Mouse (Mus musculus) right cerebral cortex, postnatal 10 days (tissue): Measurements from ENCODE around the gene Cfap73.

ENCODE experiments used
- DNase-seq, 2 experiments: peaks; one replicate each; pipeline ENCODE4 v3.0.0; 2021; ENCODE audit warnings: low spot score in 2 of 2

The Cfap73 gene

DNA sequence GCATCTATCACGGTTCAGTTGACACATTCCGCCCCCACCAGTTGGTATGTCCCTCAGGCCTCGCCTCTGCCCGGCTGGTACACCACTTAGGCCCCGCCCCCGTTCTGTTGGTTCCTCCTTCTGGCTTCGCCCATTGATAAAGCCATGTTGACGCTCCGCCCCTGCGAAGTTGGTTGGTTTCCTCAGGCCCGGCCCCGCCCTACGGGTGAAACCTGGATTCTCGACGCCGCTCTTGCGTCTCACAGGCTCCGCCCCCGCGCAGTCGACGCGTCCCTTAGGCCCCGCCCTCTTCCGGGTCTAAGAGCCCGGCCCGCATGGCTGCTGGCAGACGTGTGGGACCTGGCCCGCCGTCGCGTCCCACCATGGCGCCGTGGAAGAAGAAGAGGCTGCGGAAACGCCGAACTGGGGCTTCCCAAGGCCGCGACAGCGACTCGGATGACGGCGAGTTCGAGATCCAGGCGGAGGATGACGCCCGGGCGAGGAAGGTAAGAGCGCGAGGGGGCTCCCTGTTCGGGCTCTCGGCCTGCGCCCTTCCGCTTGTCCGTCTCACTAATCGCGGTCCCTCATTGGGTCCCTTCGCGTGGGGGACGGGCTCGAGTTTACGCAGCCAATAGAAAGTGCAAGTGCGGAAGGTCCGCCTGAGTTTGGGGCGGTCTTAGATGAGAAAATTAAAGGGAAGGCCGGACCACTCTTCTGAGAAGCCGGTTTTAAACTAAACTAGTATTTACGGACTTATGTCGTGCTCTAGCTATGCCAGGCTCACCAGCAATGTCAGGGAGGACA is 21.0 kb downstream of the Cfap73 start:
- peak; percentile 100 for DNase-seq

DNA sequence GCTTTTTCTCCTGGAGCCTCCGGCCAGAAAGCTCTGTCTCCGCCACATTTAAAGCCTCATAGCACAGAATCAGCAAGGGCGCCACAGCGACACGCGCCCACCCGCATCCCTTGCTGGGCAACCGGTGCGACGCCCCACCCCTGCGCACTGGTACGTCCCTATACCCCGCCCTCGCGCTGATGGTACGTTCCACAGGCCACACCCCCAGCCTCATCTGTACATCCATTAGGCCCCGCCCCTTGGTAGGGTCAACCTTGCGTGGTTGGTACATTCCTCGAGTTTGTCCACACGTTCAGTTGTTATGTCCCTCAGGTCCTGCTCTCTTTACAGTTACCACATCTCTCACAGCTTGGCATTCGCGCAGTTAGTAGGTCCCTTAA is 21.6 kb downstream of the Cfap73 start, which contains the start of the genes Rita1 and Ddx54:
TSS of gene Rita1 (minus strand) at position 148 of the 380 bp plus-strand sequence.
TSS of gene Ddx54 (plus strand) at position 298 of the 380 bp plus-strand sequence.
- peak; percentile 98 to 99 for DNase-seq

DNA sequence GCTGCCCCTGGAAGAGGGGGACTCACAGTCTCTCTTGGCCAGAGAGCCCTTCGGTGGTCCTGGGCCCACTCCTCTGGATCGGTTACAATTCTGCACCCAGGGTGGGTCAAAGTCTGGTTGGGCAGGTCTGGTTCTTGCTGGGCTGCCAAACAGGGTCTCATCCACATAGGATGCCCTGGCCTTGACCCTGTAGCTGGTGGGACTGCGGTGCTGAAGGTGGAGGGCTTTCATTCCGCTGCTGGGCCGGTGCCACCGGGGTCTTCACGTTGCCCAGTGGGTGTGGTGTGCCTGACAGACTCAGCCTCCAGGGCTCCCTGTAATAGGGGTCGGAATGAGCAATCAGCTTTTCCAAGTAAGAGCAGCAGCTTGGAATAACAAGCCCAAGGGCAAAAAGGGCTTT is 22.6 kb downstream of the Cfap73 start:
- peak in 1 of 2 experiments; percentile 62 for DNase-seq

DNA sequence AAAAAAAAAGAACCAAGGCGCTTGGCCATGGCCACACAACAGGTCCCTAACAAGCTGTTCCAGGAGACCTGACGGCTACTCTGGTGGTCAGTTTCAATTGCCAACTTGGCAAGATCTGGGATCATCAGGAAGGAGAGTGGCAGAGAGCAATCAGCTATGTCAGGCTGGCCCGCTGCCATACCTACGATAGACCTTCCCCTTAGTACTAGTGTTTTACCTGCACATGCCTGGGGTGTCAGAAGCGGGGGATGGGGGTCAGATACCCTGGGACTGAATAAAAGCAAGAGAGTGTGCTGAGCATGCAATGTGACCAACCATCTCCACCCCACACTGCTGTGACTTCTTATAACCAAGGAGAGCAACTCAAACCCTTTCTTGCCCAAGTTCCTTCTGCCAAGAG is 23.1 kb downstream of the Cfap73 start:
- peak in 1 of 2 experiments; percentile 65 for DNase-seq

DNA sequence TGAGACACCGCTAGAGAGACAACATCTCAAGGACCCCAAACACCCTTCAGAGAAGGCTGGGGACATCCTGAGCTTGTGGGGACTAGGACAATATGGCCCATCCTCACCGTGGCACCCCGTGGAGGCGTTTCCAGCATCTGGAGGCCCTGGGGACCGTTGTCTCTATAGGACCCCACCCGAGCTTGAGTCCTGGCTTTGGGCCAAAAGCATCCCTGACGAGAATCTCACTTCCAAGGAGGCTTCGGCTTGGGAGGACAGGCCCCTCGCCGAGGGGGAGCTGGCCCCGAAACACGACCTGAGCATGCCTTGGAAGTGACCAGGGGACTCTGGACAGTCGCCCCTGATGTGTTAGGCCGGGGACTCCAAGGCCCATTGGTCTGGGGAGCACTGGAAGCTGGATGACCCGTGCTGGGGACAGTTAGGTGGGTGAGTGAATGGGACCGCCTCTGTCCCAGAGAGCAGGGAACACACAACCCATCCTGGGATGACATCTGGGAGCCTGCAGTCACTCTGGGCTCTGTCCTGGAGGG is 24.7 kb downstream of the Cfap73 start:
- peak in 1 of 2 experiments; percentile 58 for DNase-seq

DNA sequence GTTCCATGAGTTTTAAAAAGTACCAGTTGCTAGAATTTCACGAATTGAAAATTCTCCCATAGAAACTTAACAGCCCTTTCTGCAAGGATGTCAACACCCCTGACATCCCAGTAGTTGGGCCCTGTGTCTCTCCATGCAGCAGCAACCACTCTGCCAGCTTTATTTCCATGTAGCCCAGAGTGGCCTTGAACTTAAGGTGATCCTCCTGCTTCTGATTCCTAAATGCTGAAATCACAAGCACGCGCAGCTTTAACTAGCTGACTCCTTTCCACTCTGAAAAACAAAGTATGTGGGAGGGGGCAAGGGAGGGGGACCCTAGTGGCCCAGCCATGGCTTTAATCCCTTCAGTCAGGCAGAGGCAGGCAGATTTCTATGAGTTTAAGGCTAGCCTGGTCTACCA is 26.7 kb downstream of the Cfap73 start:
- no peak for DNase-seq

DNA sequence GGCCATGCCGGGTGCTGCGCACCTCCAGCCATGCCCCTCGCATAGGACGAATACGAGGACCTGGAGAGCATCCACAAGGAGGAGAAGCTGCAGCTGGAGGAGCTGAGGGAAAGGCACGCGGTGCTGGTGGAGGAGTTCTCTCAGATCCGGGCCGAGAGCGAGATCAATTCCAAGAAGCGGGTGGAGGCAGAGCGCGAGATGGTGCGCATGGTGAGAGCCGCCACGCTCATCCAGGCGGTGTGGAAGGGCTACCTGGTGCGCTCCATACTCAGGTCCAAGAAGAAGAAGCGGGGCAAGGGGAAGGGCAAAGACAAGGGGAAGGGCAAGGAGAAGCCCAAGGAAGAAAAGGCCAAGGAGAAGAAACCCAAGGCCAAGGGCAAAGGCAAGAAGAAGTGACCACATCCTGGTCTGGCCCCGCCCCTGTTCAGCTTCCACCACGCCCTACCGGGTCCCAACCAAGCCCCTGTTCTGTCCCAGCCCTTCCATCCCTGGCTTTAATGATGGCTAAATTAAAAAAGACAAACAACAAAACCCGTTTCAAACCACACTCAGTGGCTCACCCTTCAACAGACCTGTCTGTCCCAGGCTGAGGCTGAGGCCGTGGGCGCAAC is 27.3 kb downstream of the Cfap73 start:
- DNase-seq: no peak

DNA sequence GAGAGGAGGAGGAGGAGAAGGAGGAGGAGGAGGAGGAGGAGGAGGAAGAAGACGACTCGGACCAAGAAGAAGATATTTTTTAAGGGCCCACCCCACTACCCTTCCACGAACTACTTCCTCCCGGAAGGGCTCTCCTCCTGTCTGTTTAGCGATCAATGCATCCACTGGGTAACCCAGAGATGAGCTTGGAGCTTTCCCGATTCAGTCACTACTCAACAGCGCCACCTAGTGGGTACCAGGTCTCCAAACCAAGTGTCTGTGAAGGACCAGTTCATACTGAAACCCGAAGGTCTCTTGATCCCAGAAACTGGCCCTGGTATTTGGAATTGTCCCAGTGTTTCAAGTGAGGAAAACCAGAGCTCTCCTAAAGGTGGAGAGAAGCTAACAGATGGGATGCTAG is 28.3 kb downstream of the Cfap73 start:
- DNase-seq: peak; percentile 92 to 96

DNA sequence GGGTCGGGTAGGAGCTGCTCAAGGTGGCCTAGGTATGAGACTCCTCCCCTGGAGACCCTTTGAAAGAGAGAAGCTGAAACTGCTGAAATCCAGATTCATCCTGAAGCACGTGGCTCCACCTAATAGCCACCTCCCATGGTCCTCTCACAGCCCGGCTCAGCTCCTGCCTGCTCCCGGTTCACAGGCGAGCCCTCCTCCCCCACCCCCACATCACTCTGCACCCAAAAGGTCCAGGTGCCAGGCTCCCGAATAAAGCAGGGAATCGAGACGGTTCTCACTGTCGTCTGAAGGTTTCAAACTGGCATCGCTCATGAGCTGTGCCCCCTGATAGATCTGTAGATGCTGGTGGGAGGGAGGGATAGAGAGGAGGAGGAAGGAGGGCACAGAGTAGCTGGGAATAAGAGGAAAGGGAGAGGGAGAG is 28.8 kb downstream of the Cfap73 start:
- no peak for DNase-seq

DNA sequence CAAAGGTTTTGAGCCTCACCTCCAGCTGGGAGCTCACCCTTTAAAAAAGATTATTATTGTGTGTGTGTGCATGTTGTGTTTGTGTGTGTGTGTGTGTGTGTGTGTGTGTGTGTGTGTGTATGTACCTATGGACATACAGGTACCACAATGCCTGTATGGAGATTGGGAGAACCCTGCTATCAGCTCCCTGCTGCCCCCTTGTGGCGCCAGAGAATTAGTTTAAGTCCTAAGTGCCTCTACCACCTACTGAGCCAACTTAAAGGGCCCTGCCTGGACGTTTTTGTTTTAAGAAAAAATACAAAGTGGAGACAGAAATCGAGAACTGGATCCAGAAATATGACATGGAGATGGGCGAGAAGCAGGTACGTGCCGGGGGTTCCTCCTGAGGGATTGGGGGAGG is 29.2 kb downstream of the Cfap73 start:
- DNase-seq: peak; percentile 88 to 92

DNA sequence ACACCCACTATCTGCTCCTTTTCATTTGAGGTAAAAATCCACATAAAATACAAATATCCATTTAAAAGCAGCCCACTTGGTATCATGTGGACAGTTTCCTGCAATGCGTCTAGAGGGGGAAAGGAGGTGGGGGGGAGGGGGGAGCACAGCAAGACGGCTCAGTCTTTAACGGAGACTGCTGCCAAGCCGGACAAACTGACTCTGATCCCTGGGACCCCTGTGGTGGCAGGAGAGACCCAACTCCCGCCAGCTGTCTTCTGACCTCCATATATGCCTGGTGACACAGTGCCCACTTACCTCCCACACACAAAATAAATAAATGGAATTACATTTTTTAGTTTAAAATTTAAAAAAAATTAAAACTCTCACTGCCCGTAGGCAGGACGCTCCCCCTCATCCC is 30.5 kb downstream of the Cfap73 start:
- DNase-seq: no peak

DNA sequence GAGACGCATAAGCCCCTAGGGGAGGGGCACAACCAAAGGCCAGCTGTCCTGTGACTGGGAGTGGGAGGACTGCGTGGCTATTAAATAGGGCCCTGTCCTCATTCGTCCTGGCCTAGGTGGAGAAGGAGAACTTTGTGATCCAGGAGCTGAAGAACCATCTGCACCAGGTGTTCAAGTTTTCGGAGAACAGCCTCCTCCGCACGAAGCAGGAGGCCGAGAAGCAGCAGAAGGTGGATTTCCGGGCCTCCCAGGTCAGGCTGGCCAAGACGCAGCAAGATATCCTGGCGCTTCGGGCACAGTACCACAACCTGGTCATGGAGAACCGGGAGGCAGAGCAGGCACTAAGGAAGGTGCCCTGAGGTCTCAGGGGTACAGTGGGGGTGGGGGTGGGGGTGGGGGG is 31.8 kb downstream of the Cfap73 start:
- no peak for DNase-seq

DNA sequence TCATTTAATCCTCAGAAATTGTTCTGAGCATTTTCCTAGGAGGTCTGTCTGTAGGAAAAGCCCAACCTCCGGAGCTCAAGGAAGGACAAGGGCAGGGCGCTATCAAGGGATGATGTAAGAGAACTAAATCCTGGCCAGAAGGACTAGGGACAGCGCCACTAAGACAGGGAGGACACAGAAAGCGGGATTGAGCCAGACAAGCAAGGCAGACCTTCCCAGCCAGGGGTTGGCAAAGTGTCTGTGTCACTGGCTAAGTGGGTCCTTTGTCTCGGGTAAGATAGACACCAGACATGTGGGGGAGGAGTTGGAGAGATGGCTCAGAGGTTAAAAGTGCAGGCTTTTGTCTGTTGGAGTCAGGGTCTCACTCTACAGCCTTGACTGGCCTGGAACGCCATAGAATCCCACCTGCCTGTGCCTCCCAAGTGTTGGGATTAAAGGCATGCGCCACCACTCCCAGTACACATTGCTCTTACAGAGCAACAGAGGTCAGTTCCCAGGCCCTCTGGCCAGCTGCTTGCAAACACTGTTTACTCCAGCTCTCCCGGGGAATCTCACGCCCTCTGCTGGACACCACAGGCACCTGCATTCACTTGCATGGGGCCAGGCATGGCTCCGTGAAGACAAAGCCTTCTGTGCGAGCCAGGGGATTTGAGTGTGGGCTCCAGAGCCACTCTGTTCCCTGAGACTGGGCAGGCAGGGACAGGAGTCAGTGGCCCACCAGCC is 32.9 kb downstream of the Cfap73 start:
- DNase-seq: peak in 1 of 2 experiments; percentile 41

DNA sequence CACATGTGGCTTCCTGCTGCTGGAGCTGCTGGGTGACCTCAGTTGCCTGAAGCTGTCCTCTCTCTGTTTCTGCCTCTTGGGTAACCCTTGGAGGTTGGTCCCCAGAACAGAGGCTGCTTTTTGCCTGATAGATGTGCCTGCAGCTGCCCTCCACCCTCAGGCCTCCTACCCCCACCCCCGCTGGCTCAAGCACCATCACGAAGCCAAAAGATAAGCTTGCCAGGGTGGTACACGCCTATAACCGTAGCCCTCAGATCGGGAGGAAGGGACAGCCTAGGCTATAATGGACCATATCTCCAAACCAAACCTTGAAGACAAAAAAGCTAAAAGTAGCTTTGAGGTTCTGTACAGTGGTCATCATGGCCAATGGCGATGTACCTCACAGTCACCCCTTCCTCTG is 34.4 kb downstream of the Cfap73 start:
- no peak for DNase-seq

DNA sequence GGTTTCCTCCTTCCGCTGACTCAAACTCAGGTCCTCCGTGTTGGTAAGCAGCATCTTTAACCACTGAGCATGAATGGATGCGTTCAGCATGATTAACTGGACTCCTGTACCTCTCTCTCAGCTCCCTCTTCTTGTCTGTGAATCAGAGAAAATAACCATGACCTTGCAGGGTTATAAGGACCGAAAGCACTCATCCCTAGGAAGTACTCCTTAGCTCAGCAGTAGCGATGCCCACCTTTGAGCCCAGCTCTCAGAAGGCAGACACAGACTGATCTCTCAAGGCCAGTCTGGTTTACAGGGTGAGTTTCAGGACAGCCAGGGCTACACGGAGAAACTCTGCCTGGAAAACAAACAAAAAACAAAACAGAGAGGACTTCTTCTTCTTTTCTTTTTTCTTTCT is 39.5 kb downstream of the Cfap73 start:
- DNase-seq: no peak

DNA sequence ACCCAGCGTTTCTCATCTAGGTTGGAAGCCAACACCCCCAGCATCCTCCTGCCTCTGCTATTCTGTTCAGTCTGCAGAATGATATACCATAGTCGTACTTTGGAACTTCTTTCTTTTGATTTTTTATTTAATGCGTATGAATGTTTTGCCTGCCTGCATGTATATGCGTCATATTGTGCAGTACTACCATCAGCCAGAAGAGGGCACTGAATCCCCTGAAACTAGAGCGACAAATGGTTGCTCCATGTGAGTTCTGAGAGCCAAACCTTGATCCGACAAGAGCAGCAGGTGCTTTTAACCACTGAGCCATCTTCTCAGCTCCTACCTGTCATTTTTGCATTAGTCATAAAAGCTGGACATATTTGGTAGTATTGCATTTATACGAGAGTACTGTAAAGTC is 41.9 kb downstream of the Cfap73 start:
- DNase-seq: no peak

DNA sequence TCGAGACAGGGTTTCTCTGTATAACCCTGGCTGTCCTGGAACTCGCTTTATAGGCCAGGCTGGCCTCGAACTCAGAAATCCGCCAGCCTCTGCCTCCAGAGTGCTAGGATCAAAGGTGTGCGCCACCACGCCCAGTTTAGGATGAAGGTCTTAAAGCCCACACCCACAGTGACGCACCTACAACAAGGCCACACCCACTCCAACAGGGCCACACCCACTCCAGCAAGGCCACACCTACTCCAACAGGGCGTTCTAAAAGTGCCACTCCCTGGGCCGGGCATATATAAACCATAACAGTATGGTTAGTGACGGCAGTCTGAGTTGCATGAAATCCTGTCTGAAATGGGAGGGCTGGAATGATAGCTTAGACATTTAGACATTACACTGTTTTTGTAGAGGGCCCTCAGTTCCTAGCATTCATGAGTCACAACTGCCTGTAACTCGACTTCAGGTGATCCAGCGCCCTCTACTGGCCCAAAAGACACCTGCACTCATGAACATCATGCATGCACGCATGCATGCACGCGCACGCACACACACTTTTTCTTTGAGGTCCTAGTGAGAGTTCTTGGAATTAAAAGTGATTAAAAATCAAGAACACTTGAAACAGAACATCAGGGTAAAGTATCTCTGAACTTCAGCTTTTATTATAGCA is 43.6 kb downstream of the Cfap73 start:
- DNase-seq: no peak

DNA sequence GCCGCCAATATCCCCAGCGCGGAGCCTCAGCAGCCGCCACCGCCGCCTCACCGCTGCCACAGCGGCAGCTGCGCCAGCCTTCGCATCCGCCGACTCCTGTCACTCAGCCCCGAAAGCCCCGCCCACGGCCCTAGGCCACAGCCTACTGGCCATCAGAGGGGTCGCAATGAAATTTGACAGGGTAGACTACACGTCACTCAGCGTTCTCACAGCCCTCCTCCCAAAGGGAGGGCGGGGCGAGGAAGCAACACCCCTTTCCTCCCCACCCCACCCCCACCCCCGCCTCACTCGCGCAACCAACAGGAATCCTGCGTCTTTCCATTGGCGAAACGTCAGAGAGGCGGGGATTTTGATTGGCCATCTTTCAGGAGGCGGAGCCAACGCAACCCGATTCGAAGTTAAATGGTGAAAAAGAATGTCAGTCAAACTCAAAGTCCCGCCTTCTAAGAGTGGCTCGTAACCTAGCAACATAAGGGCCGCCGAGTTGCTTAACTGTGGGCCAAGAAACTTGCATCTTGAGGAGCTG is 45.4 kb downstream of the Cfap73 start, which contains the start of the genes Tpcn1 and Iqcd:
TSS of gene Tpcn1 (minus strand) at position 105 of the 526 bp plus-strand sequence.
TSS of gene Iqcd (plus strand) at position 448 of the 526 bp plus-strand sequence.
- peak; percentile 100 for DNase-seq

DNA sequence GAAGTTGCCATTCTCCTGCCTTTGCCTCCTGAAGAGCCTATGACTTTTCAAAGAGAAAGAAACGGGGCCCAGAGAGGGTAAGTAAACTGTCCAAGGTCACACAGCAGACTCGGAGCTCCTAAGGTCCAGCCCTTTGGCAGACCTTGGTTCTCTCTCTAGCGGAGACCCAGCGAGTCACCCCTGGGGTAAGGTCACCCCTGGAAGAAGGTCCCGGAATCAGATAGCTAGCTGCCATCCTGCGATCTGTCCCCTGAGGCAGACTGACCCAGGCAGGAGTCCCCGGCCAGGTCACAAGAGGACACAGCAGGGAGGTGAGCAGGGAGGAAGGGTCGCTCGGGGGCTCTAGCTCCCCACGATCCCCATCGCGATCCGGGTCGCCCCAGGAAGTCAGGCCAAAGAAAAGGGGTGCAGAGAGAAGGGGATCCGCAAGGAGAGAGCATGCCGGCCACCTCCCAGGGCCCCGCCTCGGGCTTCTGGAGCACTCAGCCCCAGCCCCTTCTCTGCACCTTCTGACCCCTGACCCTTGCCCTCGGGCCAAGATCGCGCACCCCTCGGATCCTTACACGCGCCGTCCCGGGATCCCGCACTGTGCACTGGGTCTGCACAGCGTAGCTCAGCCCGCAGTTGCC is 46.0 kb downstream of the Cfap73 start:
- DNase-seq: no peak

DNA sequence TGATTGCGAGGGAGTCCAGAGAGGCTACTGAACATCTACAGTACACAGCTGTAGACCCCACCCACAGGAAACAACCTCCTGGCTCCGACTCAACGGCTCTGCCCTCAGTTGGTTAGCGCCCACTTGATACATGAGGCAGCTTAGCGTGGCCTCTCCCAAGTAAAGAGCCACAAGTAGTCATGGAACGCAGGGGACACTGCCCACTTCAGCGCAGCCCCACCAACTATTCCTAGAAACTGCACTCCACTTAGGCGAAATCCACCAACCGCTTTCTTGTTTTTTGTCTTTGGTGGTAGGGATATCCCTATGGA is 46.5 kb downstream of the Cfap73 start:
- DNase-seq: no peak
